Mouse (Mus musculus): ENCODE measurements at regions not wholly inside any gene's neighbourhood (a gene's known extent, or its start where the extent isn't known, plus 50 kb on each side); places are given as distances from the start of the nearest gene placed in this dataset.
"Not testable (repeated sequence)": the region's sequence is repeated elsewhere in the genome, so short reads cannot be mapped to it uniquely, and the experiment has no call there.

GRCm38 (mm10) chr15:16909396-16909795, 180.8 kb downstream of the Cdh9 start:
- intact Hi-C loops (cut with DNase I): no loop called here
- no peak for DNase-seq

- intact Hi-C loops (cut with DNase I); DNase-seq: not testable (repeated sequence)
These were observed 181.4 kb downstream of the Cdh9 start for GRCm38 (mm10) chr15:16909941-16910340.

- no peak for DNase-seq
- intact Hi-C loops (cut with DNase I): no loop called here
These were observed 186.5 kb downstream of the Cdh9 start for GRCm38 (mm10) chr15:16914966-16915569.

GRCm38 (mm10) chr15:16923246-16923645, 194.7 kb downstream of the Cdh9 start:
- intact Hi-C loops (cut with DNase I): no loop called here
- no peak for DNase-seq

GRCm38 (mm10) chr15:16933137-16933677, 204.7 kb downstream of the Cdh9 start:
- no peak for DNase-seq
- intact Hi-C loops (cut with DNase I): no loop called here

- intact Hi-C loops (cut with DNase I): no loop called here
- DNase-seq: no peak
These were observed 205.9 kb downstream of the Cdh9 start for GRCm38 (mm10) chr15:16934438-16934837.

GRCm38 (mm10) chr15:16975821-16976220, 247.3 kb downstream of the Cdh9 start:
- intact Hi-C loops (cut with DNase I); DNase-seq: not testable (repeated sequence)

- no peak for DNase-seq
These were observed 262.3 kb downstream of the Cdh9 start for GRCm38 (mm10) chr15:16990848-16991247.

GRCm38 (mm10) chr15:16995667-16996066, 267.1 kb downstream of the Cdh9 start:
- no peak for DNase-seq
- intact Hi-C loops (cut with DNase I): no loop called here

More at GRCm38 (mm10) chr15:16990848-16991247, 262.3 kb downstream of the Cdh9 start:
- intact Hi-C loops (cut with DNase I): no loop called here

- intact Hi-C loops (cut with DNase I): no loop called here
- DNase-seq: peak; percentile 2
These were observed 277.6 kb downstream of the Cdh9 start for GRCm38 (mm10) chr15:17006139-17006538.

- intact Hi-C loops (cut with DNase I): no loop called here
These were observed 279.3 kb downstream of the Cdh9 start for GRCm38 (mm10) chr15:17007811-17008210.

GRCm38 (mm10) chr15:17048867-17049628, 320.5 kb downstream of the Cdh9 start:
- DNase-seq: no peak
- intact Hi-C loops (cut with DNase I): no loop called here

More at GRCm38 (mm10) chr15:17007811-17008210, 279.3 kb downstream of the Cdh9 start:
- no peak for DNase-seq

- intact Hi-C loops (cut with DNase I): no loop called here
- no peak for DNase-seq
These were observed 341.2 kb downstream of the Cdh9 start for GRCm38 (mm10) chr15:17069772-17070171.

- no peak for DNase-seq
- intact Hi-C loops (cut with DNase I): no loop called here
These were observed 355.5 kb downstream of the Cdh9 start for GRCm38 (mm10) chr15:17084030-17084429.

- no peak for DNase-seq
These were observed 360.2 kb downstream of the Cdh9 start for GRCm38 (mm10) chr15:17088644-17089228.

GRCm38 (mm10) chr15:17098927-17099326, 370.4 kb downstream of the Cdh9 start:
- peak; percentile 16 to 37 for DNase-seq

More at GRCm38 (mm10) chr15:17088644-17089228, 360.2 kb downstream of the Cdh9 start:
- intact Hi-C loops (cut with DNase I): no loop called here

GRCm38 (mm10) chr15:17101182-17101581, 372.6 kb downstream of the Cdh9 start:
- DNase-seq: no peak
- intact Hi-C loops (cut with DNase I): no loop called here

More at GRCm38 (mm10) chr15:17098927-17099326, 370.4 kb downstream of the Cdh9 start:
- intact Hi-C loops (cut with DNase I): loop anchor here (10.0 kb wide), 1 partner anchor 96 kb away; no protein-coding TSS in a partner anchor

- intact Hi-C loops (cut with DNase I): no loop called here
These were observed 407.2 kb downstream of the Cdh9 start for GRCm38 (mm10) chr15:17135721-17136120.

GRCm38 (mm10) chr15:17180164-17180563, 451.6 kb downstream of the Cdh9 start:
- intact Hi-C loops (cut with DNase I): no loop called here

More at GRCm38 (mm10) chr15:17135721-17136120, 407.2 kb downstream of the Cdh9 start:
- no peak for DNase-seq

GRCm38 (mm10) chr15:17181358-17182022, 452.9 kb downstream of the Cdh9 start:
- no peak for DNase-seq
- intact Hi-C loops (cut with DNase I): no loop called here

More at GRCm38 (mm10) chr15:17180164-17180563, 451.6 kb downstream of the Cdh9 start:
- no peak for DNase-seq

Measured in heart, postnatal 10 days (tissue).